Mouse (Mus musculus): Measurements from ENCODE around the gene Ppp1r13b. TPM values are rescaled to one million over a fixed set of nuclear protein-coding genes. Genes with fewer than 3 reads are reported as not detected.

Gene Ppp1r13b
- total and polyA plus RNA-seq, 3 experiments: 0.42 to 2.0 (median 0.64) TPM

- Histone ChIP-seq H3K27ac (ENCODE audit: insufficient read depth, low read depth) (no peak overlapping the region), H3K36me3 (replicated peaks in 1 of 2; ENCODE audit: control insufficient read depth in 1 of 2, insufficient read depth in 1 of 2, low read length in 1 of 2) (peaks cover 25 to 49% of the 10 kb centered on the region in 2 experiments), H3K4me3 (replicated peaks in 1 of 3; ENCODE audit: low read depth in 2 of 3, low read length in 2 of 3, poor library complexity in 1 of 3) (peak overlapping the region; percentile 63 to 82 (median 71)), H3K9ac (ENCODE audit: insufficient read depth, low read depth) (no peak overlapping the region; the same call in 1 of the 2 replicates), H3K4me1 (ENCODE audit: control insufficient read depth in 1 of 2, insufficient read depth in 2 of 2) (peaks cover 16 to 40% of the 10 kb centered on the region in 2 experiments), H3K4me2 (ENCODE audit: insufficient read depth, low read depth, poor library complexity, severe bottlenecking) (0 out of 2 replicates have a peak overlapping the region, but pooled peaks have one; percentile 72), H3K9me3 (replicated peaks; ENCODE audit: low read length) (no peaks in the 10 kb centered on the region), H3K79me2 (replicated peaks; ENCODE audit: control insufficient read depth, extremely low read depth, insufficient read depth, poor library complexity, severe bottlenecking) (no peaks in the 10 kb centered on the region), H3K27me3 (replicated peaks) (no peaks in the 10 kb centered on the region)
- in situ Hi-C loops (cut with MboI; ENCODE audit: low pct_ligation_motif_present, low pct_unique_long_range_greater_than_20kb, low sequenced_read_pairs) (no loop called here), dilution Hi-C loops (cut with MboI; ENCODE audit: extremely low pct_ligation_motif_present, extremely low pct_unique_long_range_greater_than_20kb, low sequenced_read_pairs) (no loop called here)
- no peak for TF ChIP-seq E2F4 (IDR thresholded peaks at IDR 0.05; ENCODE audit: insufficient replicate concordance, low read depth, low read length)
- no peak for TF ChIP-seq JUND (conservative IDR thresholded peaks at IDR 0.05; ENCODE audit: low read depth, low read length)
- no peak for TF ChIP-seq MAZ (IDR thresholded peaks at IDR 0.05; ENCODE audit: low read depth, low read length)
- no peak for TF ChIP-seq HCFC1 (IDR thresholded peaks at IDR 0.05; ENCODE audit: low read depth, low read length)
- no peak for TF ChIP-seq ZNF384 (IDR thresholded peaks at IDR 0.05; ENCODE audit: low read depth, low read length)
- no peak for TF ChIP-seq IRF4 (IDR thresholded peaks at IDR 0.05; ENCODE audit: low read depth, low read length)
- TF ChIP-seq SIN3A (IDR thresholded peaks at IDR 0.05; ENCODE audit: low read length): no peak
- TF ChIP-seq POLR2AphosphoS2 (IDR thresholded peaks at IDR 0.05; ENCODE audit: low read depth, low read length): no peak
- no peak for TF ChIP-seq USF1 (IDR thresholded peaks at IDR 0.05; ENCODE audit: low read depth, low read length)
- TF ChIP-seq RAD21 (IDR thresholded peaks at IDR 0.05; ENCODE audit: low read depth, low read length): no peak
- no peak for TF ChIP-seq JUN (IDR thresholded peaks at IDR 0.05; ENCODE audit: insufficient read depth, low read depth, low read length)
- no peak for TF ChIP-seq EP300 (IDR thresholded peaks at IDR 0.05; ENCODE audit: low read length)
- no peak for TF ChIP-seq MYC (IDR thresholded peaks at IDR 0.05; ENCODE audit: low read depth, low read length)
- TF ChIP-seq MAX (IDR thresholded peaks at IDR 0.05; ENCODE audit: low read length): no peak
- no peak for TF ChIP-seq CTCF (conservative IDR thresholded peaks at IDR 0.05 in 1 of 2, IDR thresholded peaks at IDR 0.05 in 1 of 2; ENCODE audit: low read depth in 2 of 2, low read length in 2 of 2)
- no peak for TF ChIP-seq ZC3H11A (IDR thresholded peaks at IDR 0.05; ENCODE audit: low read depth, low read length)
- no peak for TF ChIP-seq TCF12 (IDR thresholded peaks at IDR 0.05; ENCODE audit: low read depth, low read length)
- no peak for TF ChIP-seq ETS1 (conservative IDR thresholded peaks at IDR 0.05; ENCODE audit: low read depth, low read length)
- no peak for DNase-seq (ENCODE audit: extremely low read depth)
Measured at GRCm38 (mm10) chr12:111812611-111813010, 95.3 kb downstream of the Ppp1r13b start.

DNA sequence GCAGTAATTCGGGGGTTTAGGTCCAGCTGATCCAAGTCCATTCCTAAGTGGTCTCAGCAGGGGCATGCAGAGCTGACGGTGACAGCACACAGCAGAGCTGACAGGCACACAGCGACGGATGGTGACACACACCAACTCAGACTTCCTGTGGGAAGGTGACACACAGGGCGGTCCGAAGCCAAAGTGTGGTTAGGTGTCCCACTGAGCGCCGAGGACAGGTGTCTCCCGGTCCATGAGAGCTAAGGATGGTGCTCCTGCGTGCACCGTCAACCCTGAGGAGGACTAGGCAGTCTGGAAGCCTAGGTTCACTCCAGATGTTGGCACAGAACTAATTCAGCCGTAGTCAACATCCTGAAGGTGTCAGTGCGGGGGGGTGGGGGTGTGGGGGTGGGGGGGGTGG is 95.8 kb downstream of the Ppp1r13b start:
- dilution Hi-C loops (cut with MboI; ENCODE audit: extremely low pct_ligation_motif_present, extremely low pct_unique_long_range_greater_than_20kb, low sequenced_read_pairs) (no loop called here), in situ Hi-C loops (cut with MboI; ENCODE audit: low pct_ligation_motif_present, low pct_unique_long_range_greater_than_20kb, low sequenced_read_pairs) (no loop called here)
- Histone ChIP-seq H3K9ac (ENCODE audit: insufficient read depth, low read depth) (no peak overlapping the region), H3K4me2 (ENCODE audit: insufficient read depth, low read depth, poor library complexity, severe bottlenecking) (no peak overlapping the region), H3K9me3 (replicated peaks; ENCODE audit: low read length) (no peaks in the 10 kb centered on the region), H3K36me3 (replicated peaks in 1 of 2; ENCODE audit: control insufficient read depth in 1 of 2, insufficient read depth in 1 of 2, low read length in 1 of 2) (peaks cover 29 to 52% of the 10 kb centered on the region in 2 experiments), H3K4me3 (replicated peaks in 1 of 3; ENCODE audit: low read depth in 2 of 3, low read length in 2 of 3, poor library complexity in 1 of 3) (no peak overlapping the region), H3K79me2 (replicated peaks; ENCODE audit: control insufficient read depth, extremely low read depth, insufficient read depth, poor library complexity, severe bottlenecking) (no peaks in the 10 kb centered on the region), H3K27ac (ENCODE audit: insufficient read depth, low read depth) (no peak overlapping the region), H3K4me1 (ENCODE audit: control insufficient read depth in 1 of 2, insufficient read depth in 2 of 2) (peaks cover 16 to 44% of the 10 kb centered on the region in 2 experiments), H3K27me3 (replicated peaks) (no peaks in the 10 kb centered on the region)
- no peak for TF ChIP-seq ELF1 (IDR thresholded peaks at IDR 0.05; ENCODE audit: low read depth, low read length)
- TF ChIP-seq MEF2A (IDR thresholded peaks at IDR 0.05; ENCODE audit: borderline replicate concordance, low read depth, low read length): no peak
- no peak for TF ChIP-seq MAZ (IDR thresholded peaks at IDR 0.05; ENCODE audit: low read depth, low read length)
- no peak for TF ChIP-seq TBP (conservative IDR thresholded peaks at IDR 0.05; ENCODE audit: low read depth, low read length)
- TF ChIP-seq JUN (IDR thresholded peaks at IDR 0.05; ENCODE audit: insufficient read depth, low read depth, low read length): no peak
- TF ChIP-seq POLR2AphosphoS2 (IDR thresholded peaks at IDR 0.05; ENCODE audit: low read depth, low read length): no peak
- TF ChIP-seq USF1 (IDR thresholded peaks at IDR 0.05; ENCODE audit: low read depth, low read length): no peak
- TF ChIP-seq RCOR1 (conservative IDR thresholded peaks at IDR 0.05; ENCODE audit: low read depth, low read length): no peak
- no peak for TF ChIP-seq MAX (IDR thresholded peaks at IDR 0.05; ENCODE audit: low read length)
- TF ChIP-seq BHLHE40 (IDR thresholded peaks at IDR 0.05; ENCODE audit: low read depth, low read length): no peak
- no peak for TF ChIP-seq CHD1 (IDR thresholded peaks at IDR 0.05; ENCODE audit: low read depth, low read length)
- TF ChIP-seq ZKSCAN1 (IDR thresholded peaks at IDR 0.05; ENCODE audit: borderline replicate concordance, low read depth, low read length): no peak
- TF ChIP-seq NELFE (IDR thresholded peaks at IDR 0.05; ENCODE audit: low read depth, low read length): no peak
- DNase-seq (ENCODE audit: extremely low read depth): no peak

All from CH12.LX (cell line).